Mouse (Mus musculus) heart, embryonic 15.5 days (tissue): ENCODE measurements at regions not wholly inside any gene's neighbourhood (a gene's known extent, or its start where the extent isn't known, plus 50 kb on each side); places are given as distances from the start of the nearest gene placed in this dataset.

ENCODE experiments used
- ATAC-seq: fragments of 200-750 bp; cut with Nextera tagmentation; replicated peaks from 2 replicates; pipeline ENCODE4 v1.8.0; 2017; ENCODE audit warnings: low read depth, moderate TSS enrichment; ENCODE audit not compliant: insufficient number of reproducible peaks, insufficient read depth, low FRiP score
- H3K27ac ChIP-seq: fragments of 300-500 bp; sonication (generic); 2 replicates; pipeline ENCODE4 v1.5.1; 2015; ENCODE audit warnings: mild to moderate bottlenecking, inconsistent platforms
- H3K27me3 ChIP-seq: fragments of 300-500 bp; sonication (generic); 2 replicates; pipeline ENCODE4 v1.6.1; 2015; ENCODE audit warnings: inconsistent platforms
- H3K36me3 ChIP-seq: fragments of 300-500 bp; sonication (generic); 2 replicates; pipeline ENCODE4 v1.6.1; 2015; ENCODE audit warnings: mild to moderate bottlenecking, inconsistent platforms
- H3K4me1 ChIP-seq: fragments of 300-500 bp; sonication (generic); replicated peaks from 2 replicates; pipeline ENCODE4 v1.6.1; 2015; ENCODE audit warnings: inconsistent platforms
- H3K4me2 ChIP-seq: fragments of 300-500 bp; sonication (generic); 2 replicates; pipeline ENCODE4 v1.6.1; 2015; ENCODE audit warnings: inconsistent platforms, mild to moderate bottlenecking, moderate library complexity
- H3K4me3 ChIP-seq: fragments of 300-500 bp; sonication (generic); 2 replicates; pipeline ENCODE4 v1.5.1; 2015; ENCODE audit warnings: mild to moderate bottlenecking, inconsistent platforms
- H3K9ac ChIP-seq: fragments of 300-500 bp; sonication (generic); 2 replicates; pipeline ENCODE4 v1.6.1; 2015; ENCODE audit warnings: mild to moderate bottlenecking, inconsistent platforms
- H3K9me3 ChIP-seq: fragments of 300-500 bp; sonication (generic); replicated peaks from 2 replicates; pipeline ENCODE4 v1.6.1; 2016; ENCODE audit warnings: inconsistent platforms
- WGBS: fragments of 180-500 bp; shearing (Covaris S2); methylation state at CpG from one replicate; pipeline ENCODE4 v1.1.7; 2015; ENCODE audit warnings: mixed read lengths; 5-methylcytosine and 5-hydroxymethylcytosine counted together

DNA sequence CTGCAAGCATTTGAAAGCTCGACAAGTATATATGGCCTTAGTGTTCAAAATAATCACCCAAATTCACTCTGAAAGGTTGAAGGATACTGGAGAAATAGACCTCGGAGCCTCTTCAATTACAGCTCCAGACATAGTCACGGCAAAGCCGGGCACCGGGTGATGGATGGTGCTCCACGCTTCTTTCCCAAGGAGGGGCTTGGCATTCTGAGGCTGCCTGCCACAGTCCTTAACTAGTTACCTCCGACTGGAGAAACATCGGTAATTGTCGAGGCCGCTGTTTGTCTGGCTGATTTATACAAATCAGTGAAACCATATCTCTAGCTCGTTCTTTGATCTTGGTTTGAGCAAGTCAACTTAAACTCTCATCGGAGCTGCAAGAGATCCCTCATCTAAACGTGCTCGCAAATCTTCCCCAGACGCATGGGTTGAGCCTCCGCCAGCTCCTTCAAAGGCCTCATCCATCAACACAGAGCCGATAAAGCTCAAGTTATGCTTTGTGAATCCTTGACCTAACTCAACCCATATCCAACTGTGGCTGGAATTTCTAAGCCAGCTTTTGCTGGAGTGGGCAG lies 145.4 kb upstream of the Stx16 start:
- no peak for ATAC-seq
- Histone ChIP-seq H3K9ac (no peak overlapping the region), H3K4me1 (no peaks in the 10 kb centered on the region), H3K9me3 (no peaks in the 10 kb centered on the region), H3K4me2 (no peak overlapping the region), H3K36me3 (no peaks in the 10 kb centered on the region), H3K4me3 (no peak overlapping the region), H3K27ac (no peak overlapping the region), H3K27me3 (no peaks in the 10 kb centered on the region)
- WGBS: 77% methylated on average over 17 of the region's 17 CpGs

- H3K9me3 ChIP-seq: no peaks in the 10 kb centered on the region
- no peak overlapping the region for H3K4me3 ChIP-seq
- no peaks in the 10 kb centered on the region for H3K27me3 ChIP-seq
- H3K27ac ChIP-seq: no peak overlapping the region
- H3K9ac ChIP-seq: no peak overlapping the region
- H3K4me2 ChIP-seq: no peak overlapping the region
- no peaks in the 10 kb centered on the region for H3K4me1 ChIP-seq
- H3K36me3 ChIP-seq: no peaks in the 10 kb centered on the region
- ATAC-seq: no peak
- WGBS: 69% methylated on average over 5 of the region's 5 CpGs
Measured at GRCm38 (mm10) chr2:173935706-173936105, 140.4 kb upstream of the Stx16 start.

DNA sequence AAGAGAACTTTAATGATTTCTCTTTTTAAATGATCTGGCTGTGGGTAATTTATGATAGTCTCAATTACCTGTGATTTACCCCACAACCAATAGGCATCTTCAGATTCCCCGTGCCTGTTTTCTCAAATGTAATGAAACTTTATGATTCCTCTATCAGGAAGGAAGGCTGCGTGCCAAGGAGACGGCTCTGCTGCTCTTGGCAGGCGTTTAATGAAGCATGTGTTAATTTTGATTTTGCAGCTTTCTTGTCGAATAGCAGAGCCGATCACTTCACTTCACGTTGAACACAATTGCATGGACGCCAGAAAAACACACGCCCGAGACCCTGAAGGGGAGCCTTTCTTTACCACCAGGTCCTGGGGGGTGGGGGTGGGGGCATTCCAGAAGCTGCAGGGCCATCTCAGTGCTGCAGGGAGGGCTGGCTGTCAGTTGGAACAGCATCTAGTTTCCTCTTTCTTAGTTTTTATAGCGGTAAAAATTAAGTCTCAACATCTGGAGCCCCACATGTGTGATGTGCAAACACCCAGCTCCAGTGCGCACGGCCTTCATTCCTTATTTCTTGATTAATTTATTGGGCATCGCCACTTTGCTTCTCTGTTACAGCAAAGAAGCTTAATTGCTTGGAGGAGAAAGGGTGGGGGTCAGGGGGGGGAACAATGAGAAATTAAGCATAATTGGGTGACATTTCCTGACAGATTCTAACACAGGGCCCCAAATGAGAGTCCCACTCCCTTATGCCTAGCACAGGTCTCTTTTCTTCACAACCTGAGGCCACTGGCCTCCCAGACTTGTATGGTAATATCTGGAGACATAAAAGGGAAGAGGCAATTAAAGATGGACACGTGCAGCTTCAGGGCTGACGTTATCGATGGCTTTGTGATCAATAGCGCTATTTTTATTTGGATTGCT lies 138.3 kb upstream of the Stx16 start:
- Histone ChIP-seq H3K4me2 (no peak overlapping the region), H3K4me3 (no peak overlapping the region), H3K4me1 (no peaks in the 10 kb centered on the region), H3K36me3 (no peaks in the 10 kb centered on the region), H3K9me3 (no peaks in the 10 kb centered on the region), H3K27ac (no peak overlapping the region), H3K27me3 (no peaks in the 10 kb centered on the region), H3K9ac (no peak overlapping the region)
- WGBS: 73% methylated on average over 18 of the region's 18 CpGs
- ATAC-seq: no peak

GRCm38 (mm10) chr2:173938440-173938787 lies 137.7 kb upstream of the Stx16 start:
- no peaks in the 10 kb centered on the region for H3K9me3 ChIP-seq
- H3K4me3 ChIP-seq: no peak overlapping the region
- 80% methylated on average over 11 of the region's 11 CpGs for WGBS
- H3K27me3 ChIP-seq: no peaks in the 10 kb centered on the region
- ATAC-seq: no peak
- H3K4me1 ChIP-seq: no peaks in the 10 kb centered on the region
- no peak overlapping the region for H3K9ac ChIP-seq
- H3K36me3 ChIP-seq: no peaks in the 10 kb centered on the region
- H3K27ac ChIP-seq: no peak overlapping the region
- H3K4me2 ChIP-seq: no peak overlapping the region

GRCm38 (mm10) chr2:173945441-173945840 lies 130.7 kb upstream of the Stx16 start:
- H3K9me3 ChIP-seq: no peaks in the 10 kb centered on the region
- WGBS: 87% methylated on average over 5 of the region's 5 CpGs
- ATAC-seq: no peak

GRCm38 (mm10) chr2:173948586-173948985 lies 127.5 kb upstream of the Stx16 start:
- WGBS: 83% methylated on average over 5 of the region's 5 CpGs
- H3K36me3 ChIP-seq: no peaks in the 10 kb centered on the region
- no peak overlapping the region for H3K4me2 ChIP-seq
- no peak overlapping the region for H3K27ac ChIP-seq
- no peaks in the 10 kb centered on the region for H3K4me1 ChIP-seq
- H3K27me3 ChIP-seq: no peaks in the 10 kb centered on the region
- no peaks in the 10 kb centered on the region for H3K9me3 ChIP-seq
- H3K4me3 ChIP-seq: no peak overlapping the region
- H3K9ac ChIP-seq: no peak overlapping the region
- ATAC-seq: no peak

More at GRCm38 (mm10) chr2:173945441-173945840, 130.7 kb upstream of the Stx16 start:
- Histone ChIP-seq H3K9ac (no peak overlapping the region), H3K4me1 (no peaks in the 10 kb centered on the region), H3K4me2 (no peak overlapping the region), H3K4me3 (no peak overlapping the region), H3K36me3 (no peaks in the 10 kb centered on the region), H3K27ac (no peak overlapping the region), H3K27me3 (no peaks in the 10 kb centered on the region)

- no peaks in the 10 kb centered on the region for H3K27me3 ChIP-seq
- no peaks in the 10 kb centered on the region for H3K4me1 ChIP-seq
- H3K9me3 ChIP-seq: no peaks in the 10 kb centered on the region
- H3K9ac ChIP-seq: no peak overlapping the region
- no peak overlapping the region for H3K27ac ChIP-seq
- no peak overlapping the region for H3K4me3 ChIP-seq
- H3K4me2 ChIP-seq: no peak overlapping the region
- H3K36me3 ChIP-seq: no peaks in the 10 kb centered on the region
- WGBS: 39% methylated on average over 10 of the region's 10 CpGs
- ATAC-seq: no peak
Measured at GRCm38 (mm10) chr2:173950164-173950891, 125.8 kb upstream of the Stx16 start.

DNA sequence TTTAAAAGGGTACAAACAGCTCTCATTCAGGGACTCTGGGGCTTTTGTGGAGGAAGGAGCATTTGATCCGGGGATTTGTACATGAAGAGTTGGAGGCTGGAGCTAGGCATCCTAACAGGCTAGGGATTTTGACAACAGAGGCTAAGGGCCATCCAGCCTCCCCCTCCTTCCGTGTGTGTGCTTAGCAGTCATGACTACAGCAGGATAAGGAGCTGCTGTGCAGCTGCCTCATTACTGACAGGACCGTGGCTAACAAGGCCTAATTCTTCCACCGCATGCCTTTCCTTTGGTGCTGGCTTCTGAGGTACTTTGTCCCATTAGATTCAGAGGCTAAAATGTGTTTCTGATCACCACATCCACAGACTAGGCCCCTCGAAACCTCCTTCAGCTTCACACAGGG lies 110.0 kb upstream of the Stx16 start:
- ATAC-seq: no peak

GRCm38 (mm10) chr2:173970789-173971188 lies 105.3 kb upstream of the Stx16 start:
- H3K4me1 ChIP-seq: no peaks in the 10 kb centered on the region
- no peak overlapping the region for H3K9ac ChIP-seq
- H3K36me3 ChIP-seq: no peaks in the 10 kb centered on the region
- no peak overlapping the region for H3K4me2 ChIP-seq
- H3K4me3 ChIP-seq: no peak overlapping the region
- 45% methylated on average over 1 of the region's 1 CpGs for WGBS
- no peak overlapping the region for H3K27ac ChIP-seq
- H3K27me3 ChIP-seq: no peaks in the 10 kb centered on the region; the same call in 1 of the 2 replicates
- H3K9me3 ChIP-seq: no peaks in the 10 kb centered on the region
- ATAC-seq: no peak

More for the DNA sequence above, 110.0 kb upstream of the Stx16 start:
- Histone ChIP-seq H3K4me1 (no peaks in the 10 kb centered on the region), H3K4me2 (no peak overlapping the region), H3K9me3 (no peaks in the 10 kb centered on the region), H3K36me3 (no peaks in the 10 kb centered on the region), H3K9ac (no peak overlapping the region), H3K4me3 (no peak overlapping the region), H3K27me3 (no peaks in the 10 kb centered on the region; the same call in 1 of the 2 replicates), H3K27ac (no peak overlapping the region)
- WGBS: 69% methylated on average over 5 of the region's 5 CpGs

DNA sequence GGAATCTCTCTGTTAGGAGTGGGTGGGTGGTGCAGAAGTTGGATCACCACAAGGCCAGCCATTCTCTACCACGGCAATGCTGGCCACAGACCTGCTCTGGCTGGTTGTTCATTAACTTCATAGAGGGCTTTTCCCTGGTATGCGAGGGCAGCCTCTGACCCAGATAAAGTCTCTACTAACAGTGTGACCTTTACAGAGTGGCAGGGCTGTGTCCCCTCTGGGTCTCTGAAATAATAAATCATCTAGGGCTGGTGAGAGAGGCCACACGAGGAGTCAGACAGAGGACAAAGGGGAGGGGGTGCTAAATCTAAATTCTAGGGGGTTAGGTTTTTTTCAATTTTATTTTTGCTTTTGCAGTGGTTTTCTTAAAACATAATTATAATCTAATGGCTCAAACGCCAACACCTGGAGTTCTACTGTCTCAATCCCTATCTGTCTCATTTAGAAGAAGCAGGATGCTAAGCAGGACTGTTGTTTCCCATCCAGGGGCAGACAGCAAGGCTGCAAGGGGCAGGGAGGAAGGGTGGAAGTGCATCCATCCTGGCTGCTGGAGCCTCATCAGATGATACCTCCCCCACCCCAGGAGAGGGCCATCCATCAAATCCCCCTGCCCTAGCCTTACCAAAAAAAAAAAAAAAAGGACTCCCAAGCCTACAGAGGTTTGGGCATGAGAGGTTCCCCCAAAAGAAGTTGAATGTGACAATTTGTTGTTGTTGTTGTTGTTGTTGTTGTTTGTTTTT lies 99.6 kb upstream of the Stx16 start:
- Histone ChIP-seq H3K27me3 (no peaks in the 10 kb centered on the region), H3K9me3 (no peaks in the 10 kb centered on the region), H3K27ac (no peak overlapping the region), H3K4me1 (no peaks in the 10 kb centered on the region), H3K9ac (no peak overlapping the region), H3K36me3 (no peaks in the 10 kb centered on the region), H3K4me2 (no peak overlapping the region), H3K4me3 (no peak overlapping the region)
- no peak for ATAC-seq
- 25% methylated on average over 4 of the region's 4 CpGs for WGBS
